Mouse (Mus musculus) olfactory bulb, adult 2 months (tissue): ENCODE results near the gene Adprhl2. TPM values are rescaled to one million over a fixed set of nuclear protein-coding genes. Genes with fewer than 3 reads are reported as not detected.

ENCODE experiments used
- H3K27ac ChIP-seq: fragments of 200-500 bp; 2 replicates; pipeline ENCODE4 v1.5.1; 2012; ENCODE audit warnings: low read depth, low read length; ENCODE audit not compliant: insufficient read depth
- H3K4me1 ChIP-seq: fragments of 200-500 bp; 2 replicates; pipeline ENCODE4 v1.6.1; 2012; ENCODE audit warnings: low read length; ENCODE audit not compliant: control insufficient read depth, insufficient read depth
- H3K4me3 ChIP-seq: fragments of 200-500 bp; 2 replicates; pipeline ENCODE4 v1.5.1; 2012; ENCODE audit warnings: mild to moderate bottlenecking, low read depth, low read length, moderate library complexity; ENCODE audit not compliant: insufficient read depth
- CTCF ChIP-seq: fragments of 200-500 bp; IDR thresholded peaks from 2 replicates; pipeline ENCODE4 v1.5.1; 2012; ENCODE audit warnings: low read depth, mild to moderate bottlenecking, low read length, moderate library complexity; ENCODE audit not compliant: insufficient read depth
- POLR2A ChIP-seq: fragments of 200-500 bp; IDR thresholded peaks from 2 replicates; pipeline ENCODE4 v1.6.1; 2012; ENCODE audit warnings: mild to moderate bottlenecking, low read depth, low read length, moderate library complexity; ENCODE audit not compliant: insufficient read depth
- WGBS: fragments of 180-500 bp; shearing (Covaris S2); methylation state at CpG from one replicate; pipeline ENCODE4 v1.1.7; 2018; 5-methylcytosine and 5-hydroxymethylcytosine counted together
- polyA plus RNA-seq: library from polyadenylated mRNA; stranded (reverse); fragments of >200 nt; gene quantifications from 2 replicates; pipeline ENCODE4 v1.2.4, GENCODE M21; 2012; ENCODE audit warnings: low replicate concordance; ENCODE audit not compliant: missing spikeins, insufficient read depth, insufficient read length

Gene Adprhl2
- polyA plus RNA-seq, 1 experiment, result not detected

- Histone ChIP-seq H3K4me1 (peaks cover 25% of the 10 kb centered on the region), H3K27ac (no peak overlapping the region), H3K4me3 (0 out of 2 replicates have a peak overlapping the region, but pooled peaks have one; percentile 3)
- 3% methylated on average over 50 of the region's 50 CpGs for WGBS
- no peak for TF ChIP-seq POLR2A
- TF ChIP-seq CTCF, result no peak
Measured at GRCm38 (mm10) chr4:126300916-126301583, 20.5 kb downstream of the Adprhl2 start.

- TF ChIP-seq POLR2A (0 out of 2 replicates have a peak, but pooled peaks have one; percentile 17), CTCF (no peak)
- H3K4me1 ChIP-seq, result peaks cover 22% of the 10 kb centered on the region
- peak overlapping the region; percentile 36 for H3K4me3 ChIP-seq
- WGBS, result 4% methylated on average over 34 of the region's 34 CpGs
- H3K27ac ChIP-seq, result no peak overlapping the region
Measured at GRCm38 (mm10) chr4:126296617-126297101, 24.8 kb downstream of the Adprhl2 start.

- no peak for TF ChIP-seq POLR2A
- no peak for TF ChIP-seq CTCF
- no peak overlapping the region for H3K4me3 ChIP-seq
- 55% methylated on average over 4 of the region's 4 CpGs for WGBS
- no peak overlapping the region for H3K27ac ChIP-seq
- H3K4me1 ChIP-seq, result peaks cover 16% of the 10 kb centered on the region
Measured at GRCm38 (mm10) chr4:126295937-126296336, 25.6 kb downstream of the Adprhl2 start.

- WGBS, result 92% methylated on average over 6 of the region's 6 CpGs
- TF ChIP-seq POLR2A, result no peak
- no peak for TF ChIP-seq CTCF
- Histone ChIP-seq H3K4me1 (peaks cover 13% of the 10 kb centered on the region), H3K27ac (no peak overlapping the region), H3K4me3 (no peak overlapping the region)
Measured at GRCm38 (mm10) chr4:126295152-126295551, 26.4 kb downstream of the Adprhl2 start.

- Histone ChIP-seq H3K27ac (no peak overlapping the region), H3K4me1 (peaks cover 5% of the 10 kb centered on the region), H3K4me3 (no peak overlapping the region)
- TF ChIP-seq CTCF (no peak), POLR2A (no peak)
- WGBS, result 38% methylated on average over 13 of the region's 13 CpGs
Measured at GRCm38 (mm10) chr4:126291196-126291595, 30.3 kb downstream of the Adprhl2 start.

- TF ChIP-seq POLR2A, result no peak
- no peak for TF ChIP-seq CTCF
- WGBS, result 93% methylated on average over 8 of the region's 8 CpGs
Measured at GRCm38 (mm10) chr4:126290314-126290713, 31.2 kb downstream of the Adprhl2 start.

GRCm38 (mm10) chr4:126288085-126288666, 33.3 kb downstream of the Adprhl2 start:
- Histone ChIP-seq H3K27ac (no peak overlapping the region), H3K4me1 (peaks cover 5% of the 10 kb centered on the region), H3K4me3 (no peak overlapping the region)
- WGBS, result 47% methylated on average over 17 of the region's 17 CpGs
- no peak for TF ChIP-seq CTCF
- no peak for TF ChIP-seq POLR2A

More at GRCm38 (mm10) chr4:126290314-126290713, 31.2 kb downstream of the Adprhl2 start:
- H3K4me1 ChIP-seq, result peaks cover 5% of the 10 kb centered on the region
- no peak overlapping the region for H3K27ac ChIP-seq
- H3K4me3 ChIP-seq, result no peak overlapping the region

GRCm38 (mm10) chr4:126287302-126287995, 34.1 kb downstream of the Adprhl2 start:
- Histone ChIP-seq H3K27ac (no peak overlapping the region), H3K4me1 (peaks cover 5% of the 10 kb centered on the region), H3K4me3 (no peak overlapping the region)
- no peak for TF ChIP-seq POLR2A
- no peak for TF ChIP-seq CTCF
- 32% methylated on average over 11 of the region's 11 CpGs for WGBS

GRCm38 (mm10) chr4:126286492-126286891, 35.0 kb downstream of the Adprhl2 start, which contains the start of gene Col8a2:
TSS of gene Col8a2 (plus strand) at chr4:126286793.
- peak within 1 kb of the TSS; percentile 10 for H3K4me3 ChIP-seq

More at GRCm38 (mm10) chr4:126286492-126286891, 35.0 kb downstream of the Adprhl2 start, which contains the start of gene Col8a2:
- H3K4me1 ChIP-seq, result peaks cover 5% of the 10 kb centered on the region
- TF ChIP-seq POLR2A, result no peak
- no peak for TF ChIP-seq CTCF
- 2% methylated on average over 37 of the region's 42 CpGs for WGBS
- H3K27ac ChIP-seq, result no peak within 1 kb of the TSS
